Mouse (Mus musculus) heart, embryonic 16.5 days (tissue): ENCODE measurements around the gene Metap2. TPM values are rescaled to one million over a fixed set of nuclear protein-coding genes. Genes with fewer than 3 reads are reported as not detected.
"Not testable (repeated sequence)": the region's sequence is repeated elsewhere in the genome, so short reads cannot be mapped to it uniquely, and the experiment has no call there.

Experiments used
- ATAC-seq: fragments of 200-750 bp; cut with Nextera tagmentation; replicated peaks from 2 replicates; pipeline ENCODE4 v1.8.0; 2017; ENCODE audit warnings: moderate number of reproducible peaks; ENCODE audit not compliant: insufficient read depth, low FRiP score; ENCODE audit errors: extremely low read depth
- H3K27ac ChIP-seq: fragments of 300-500 bp; sonication (generic); 2 replicates; pipeline ENCODE4 v1.5.1; 2014; ENCODE audit warnings: mild to moderate bottlenecking, low read length, control low read depth, moderate library complexity
- H3K27me3 ChIP-seq: fragments of 300-500 bp; sonication (generic); 2 replicates; pipeline ENCODE4 v1.6.1; 2014; ENCODE audit warnings: low read length, mixed read lengths; ENCODE audit not compliant: control insufficient read depth, insufficient read depth
- H3K36me3 ChIP-seq: fragments of 300-500 bp; sonication (generic); 2 replicates; pipeline ENCODE4 v1.6.1; 2014; ENCODE audit not compliant: control insufficient read depth, insufficient read depth
- H3K4me1 ChIP-seq: fragments of 300-500 bp; sonication (generic); 2 replicates; pipeline ENCODE4 v1.6.1; 2014; ENCODE audit warnings: low read length, mixed read lengths; ENCODE audit not compliant: control insufficient read depth, insufficient read depth
- H3K4me2 ChIP-seq: fragments of 300-500 bp; sonication (generic); 2 replicates; pipeline ENCODE4 v1.6.1; 2014; ENCODE audit warnings: low read depth, mild to moderate bottlenecking, control low read depth, low read length
- H3K4me3 ChIP-seq: fragments of 300-500 bp; sonication (generic); 2 replicates; pipeline ENCODE4 v1.5.1; 2014; ENCODE audit warnings: mild to moderate bottlenecking, control low read depth, low read length
- H3K9ac ChIP-seq: fragments of 300-500 bp; sonication (generic); 2 replicates; pipeline ENCODE4 v1.6.1; 2014; ENCODE audit warnings: low read length, control low read depth
- H3K9me3 ChIP-seq: fragments of 300-500 bp; sonication (generic); replicated peaks from 2 replicates; pipeline ENCODE4 v1.6.1; 2016; ENCODE audit warnings: low read length; ENCODE audit not compliant: control insufficient read depth
- WGBS: fragments of 180-500 bp; shearing (Covaris S2); extraction: QIAGEN DNeasy Blood & Tissue Kit; methylation state at CpG from one replicate; pipeline ENCODE4 v1.1.7; 2014; 5-methylcytosine and 5-hydroxymethylcytosine counted together
- polyA plus RNA-seq: library from polyadenylated mRNA; unstranded; fragments of >200 nt; fragmentation: Nextera tagmentation; extraction: Ambion mirVana; gene quantifications from 2 replicates; pipeline ENCODE4 v1.2.1, GENCODE M21; 2015

Gene Metap2
- polyA plus RNA-seq, 1 experiment from 2014 or later = 149 TPM

DNA sequence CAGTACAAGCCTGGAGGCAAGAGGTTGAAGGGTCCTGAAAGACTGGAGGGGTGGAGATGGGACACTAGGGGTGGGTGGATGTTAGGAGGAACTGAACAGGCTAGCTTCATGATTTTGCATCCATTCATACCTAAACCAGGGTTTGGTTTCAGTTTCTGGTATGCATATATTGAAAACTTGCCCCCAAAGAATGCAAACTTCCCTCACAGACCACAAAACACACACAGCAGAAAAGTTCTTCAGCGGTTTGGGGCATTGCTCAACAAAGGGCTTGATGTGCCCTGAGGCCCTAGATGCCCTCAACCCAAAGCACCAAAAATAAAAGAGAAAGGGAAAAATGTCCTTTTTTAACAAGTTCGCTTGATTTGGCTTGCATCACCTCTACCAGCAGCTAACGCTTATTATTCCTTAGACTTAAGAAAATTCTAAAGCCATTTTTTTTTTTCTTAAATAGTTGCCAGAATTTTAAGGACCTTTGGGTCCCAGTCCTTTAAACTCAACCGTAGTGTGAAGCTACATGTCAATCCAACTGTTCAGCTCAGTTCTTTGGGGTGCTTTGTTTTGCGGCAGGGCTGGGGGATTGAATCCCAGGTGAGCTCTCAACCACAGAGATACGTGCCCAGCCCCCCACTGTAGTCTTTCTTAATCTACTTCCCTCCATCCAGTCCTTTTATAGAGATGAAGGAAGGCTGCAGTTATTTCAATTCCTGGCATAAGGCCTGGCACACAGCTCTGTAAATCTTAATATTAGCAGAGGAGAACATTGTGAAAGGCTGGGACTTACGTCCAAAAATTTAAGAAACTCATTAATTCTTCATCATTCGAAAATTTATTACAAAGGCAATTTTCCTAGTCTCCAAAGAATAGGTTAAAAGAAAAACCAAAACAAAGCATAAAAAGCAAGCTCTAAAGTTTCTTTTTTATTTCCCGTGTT lies 66.7 kb downstream of the Metap2 start:
- Histone ChIP-seq H3K4me1 (0 out of 2 replicates have a peak, but pooled peaks cover 6% of the 10 kb centered on the region), H3K4me2 (no peak overlapping the region), H3K36me3 (no peaks in the 10 kb centered on the region), H3K9ac (no peak overlapping the region), H3K27ac (no peak overlapping the region), H3K9me3 (no peaks in the 10 kb centered on the region), H3K27me3 (peaks cover 34% of the 10 kb centered on the region), H3K4me3 (no peak overlapping the region)
- ATAC-seq = no peak
- WGBS = 49% methylated on average over 9 of the region's 9 CpGs

DNA sequence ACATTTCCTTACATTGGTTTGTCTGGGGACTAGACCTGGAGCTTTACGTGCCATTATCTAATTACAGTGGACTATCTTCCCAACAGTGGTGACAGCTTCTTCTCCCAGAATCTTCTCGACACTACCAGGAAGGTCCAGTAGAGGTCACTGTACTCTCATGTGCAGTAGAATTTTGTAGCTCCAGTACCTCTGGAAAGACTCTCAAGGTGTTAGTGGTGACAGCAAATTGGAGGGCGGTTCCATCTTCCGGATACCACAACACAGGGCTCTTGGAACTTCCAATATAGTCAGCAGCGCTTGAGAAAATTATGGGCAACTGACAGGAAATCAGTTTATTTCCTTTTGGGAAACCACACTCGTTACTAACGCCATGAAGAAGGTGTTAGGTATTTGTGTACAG lies 78.2 kb downstream of the Metap2 start:
- no peak for ATAC-seq
- Histone ChIP-seq H3K9ac (no peak overlapping the region), H3K36me3 (no peaks in the 10 kb centered on the region), H3K4me1 (0 out of 2 replicates have a peak, but pooled peaks cover 2% of the 10 kb centered on the region), H3K4me2 (no peak overlapping the region), H3K9me3 (no peaks in the 10 kb centered on the region), H3K27me3 (no peaks in the 10 kb centered on the region), H3K4me3 (no peak overlapping the region), H3K27ac (no peak overlapping the region)
- WGBS = 23% methylated on average over 7 of the region's 7 CpGs

DNA sequence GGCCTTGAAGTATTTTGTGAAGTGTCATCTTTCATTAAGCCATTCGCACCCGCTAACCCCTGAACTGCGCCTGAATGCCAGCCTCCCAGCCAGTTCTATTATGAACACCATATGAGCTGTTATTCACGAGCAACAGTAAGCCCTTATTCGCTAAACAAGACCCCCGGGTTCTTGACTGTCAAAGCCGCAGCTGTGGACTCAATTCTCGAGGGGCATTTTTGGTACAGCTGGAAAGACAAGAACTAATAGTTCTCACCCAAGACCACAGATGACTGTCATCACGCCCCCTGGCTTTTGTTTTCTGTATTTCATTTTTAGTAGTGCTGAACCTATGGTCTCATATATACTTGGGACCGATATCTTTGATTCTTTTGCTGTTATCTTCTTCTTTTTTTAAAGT lies 83.1 kb downstream of the Metap2 start:
- Histone ChIP-seq H3K9ac (no peak overlapping the region), H3K4me2 (no peak overlapping the region), H3K27me3 (no peaks in the 10 kb centered on the region), H3K27ac (no peak overlapping the region), H3K36me3 (no peaks in the 10 kb centered on the region), H3K4me1 (no peaks in the 10 kb centered on the region), H3K4me3 (no peak overlapping the region), H3K9me3 (no peaks in the 10 kb centered on the region)
- WGBS = 80% methylated on average over 10 of the region's 10 CpGs
- no peak for ATAC-seq

DNA sequence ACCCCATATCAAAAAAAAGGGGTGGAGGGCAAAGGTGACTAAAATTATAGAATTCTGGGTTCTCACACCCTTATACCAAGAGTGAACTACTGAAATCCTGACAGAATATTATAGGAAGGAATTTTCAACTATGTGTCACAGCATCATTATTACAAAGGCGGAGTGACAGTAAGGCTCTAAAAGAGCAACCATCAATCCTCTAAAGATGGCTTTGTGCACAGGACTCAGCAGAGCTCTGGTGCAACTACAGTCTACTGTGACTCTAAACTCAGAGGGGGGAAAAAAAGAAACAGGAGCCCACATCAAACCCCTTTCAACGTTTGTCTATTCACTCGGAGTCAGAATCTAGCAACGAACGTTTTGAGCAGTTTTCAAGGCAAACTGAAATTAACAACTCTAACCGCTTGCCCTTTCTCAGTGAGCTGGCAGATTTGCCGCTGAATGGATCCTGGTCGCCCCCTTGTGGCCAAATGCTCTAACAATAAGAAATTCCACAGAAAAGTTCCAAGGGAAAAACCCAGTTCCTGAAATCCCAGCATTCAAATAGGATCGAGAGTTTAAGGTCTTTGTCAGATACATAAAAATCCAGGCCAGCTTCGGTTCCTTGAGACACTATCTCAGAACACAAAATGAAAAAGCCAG lies 84.0 kb downstream of the Metap2 start:
- 11% methylated on average over 10 of the region's 10 CpGs for WGBS
- Histone ChIP-seq H3K4me3 (0 out of 2 replicates have a peak overlapping the region, but pooled peaks have one; percentile 23), H3K27me3 (no peaks in the 10 kb centered on the region), H3K4me1 (no peaks in the 10 kb centered on the region), H3K9ac (0 out of 2 replicates have a peak overlapping the region, but pooled peaks have one; percentile 50), H3K9me3 (no peaks in the 10 kb centered on the region), H3K4me2 (peak overlapping the region; percentile 58), H3K27ac (no peak overlapping the region), H3K36me3 (no peaks in the 10 kb centered on the region)
- ATAC-seq = no peak

DNA sequence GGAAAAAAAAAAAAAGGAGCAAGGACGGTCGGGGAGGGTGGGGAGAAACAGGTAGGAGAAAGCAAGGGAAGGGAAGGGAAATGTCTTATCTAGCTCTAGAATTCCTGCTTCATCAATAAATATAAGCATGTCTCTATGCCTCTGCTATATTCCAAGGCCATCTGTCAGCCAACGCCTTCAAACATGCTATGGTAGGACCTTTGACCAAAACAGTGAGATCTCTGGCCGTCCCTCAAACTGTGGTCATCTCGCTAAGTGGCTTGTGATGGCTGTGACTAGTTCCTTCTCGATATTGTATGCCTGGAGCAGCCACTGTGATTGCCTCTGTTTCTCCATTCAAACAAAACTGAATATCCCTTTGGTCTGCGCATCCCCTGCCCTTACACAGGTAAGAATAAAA lies 84.8 kb downstream of the Metap2 start:
- Histone ChIP-seq H3K9ac (no peak overlapping the region), H3K36me3 (no peaks in the 10 kb centered on the region), H3K4me1 (no peaks in the 10 kb centered on the region), H3K4me3 (no peak overlapping the region), H3K27me3 (no peaks in the 10 kb centered on the region), H3K27ac (no peak overlapping the region), H3K9me3 (no peaks in the 10 kb centered on the region), H3K4me2 (no peak overlapping the region)
- no peak for ATAC-seq
- WGBS = 81% methylated on average over 7 of the region's 7 CpGs

DNA sequence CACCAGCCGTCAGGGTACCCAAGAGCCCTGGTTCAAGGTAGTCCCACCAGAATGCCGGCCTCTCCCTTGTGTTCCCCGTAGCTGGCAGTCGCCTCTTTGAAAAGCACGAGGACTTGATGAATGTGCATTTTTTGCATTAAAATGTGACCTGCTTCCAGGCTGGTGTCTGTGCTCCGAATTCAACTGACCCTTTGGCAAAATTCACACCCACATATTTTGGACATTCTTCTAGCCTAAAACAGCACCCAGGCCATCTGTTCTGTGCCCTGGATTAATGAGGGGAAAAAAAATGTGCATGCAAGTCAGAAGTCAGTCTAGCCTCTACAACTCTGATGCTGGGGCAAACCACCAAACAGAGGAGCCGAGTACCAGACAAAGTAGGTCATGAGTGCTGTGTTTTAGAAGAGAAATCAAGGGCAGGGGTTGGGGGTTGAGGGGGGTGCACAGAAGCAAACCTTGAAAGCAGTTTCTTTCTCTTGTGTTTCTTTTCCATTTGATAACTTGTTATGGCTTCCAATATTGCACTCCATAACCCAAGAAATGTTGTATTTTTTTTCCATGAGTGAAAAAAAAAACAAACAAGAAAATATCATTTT lies 86.2 kb downstream of the Metap2 start:
- 63% methylated on average over 7 of the region's 7 CpGs for WGBS
- no peaks in the 10 kb centered on the region for H3K27me3 ChIP-seq
- no peak overlapping the region for H3K9ac ChIP-seq
- no peaks in the 10 kb centered on the region for H3K9me3 ChIP-seq
- H3K27ac ChIP-seq = no peak overlapping the region
- no peaks in the 10 kb centered on the region for H3K36me3 ChIP-seq
- no peak for ATAC-seq
- no peaks in the 10 kb centered on the region for H3K4me1 ChIP-seq
- no peak overlapping the region for H3K4me3 ChIP-seq
- H3K4me2 ChIP-seq = no peak overlapping the region

DNA sequence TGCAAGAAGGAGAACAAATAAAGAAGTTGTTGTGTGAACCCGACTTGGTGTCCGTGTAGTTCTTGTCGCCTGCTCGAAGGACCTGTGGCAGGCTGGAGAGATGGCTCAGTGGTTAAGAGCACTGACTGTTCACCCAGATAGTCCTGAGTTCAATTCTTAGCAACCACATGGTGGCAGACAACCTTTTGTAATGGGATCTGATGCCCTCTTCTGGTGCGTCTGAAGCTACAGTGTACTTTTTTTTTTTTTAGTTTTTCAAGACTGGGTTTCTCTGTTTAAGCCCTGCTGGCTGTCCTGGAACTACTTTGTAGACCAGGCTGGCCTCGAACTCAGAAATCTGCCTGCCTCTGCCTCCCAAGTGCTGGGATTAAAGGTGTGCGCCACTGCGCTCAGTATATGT lies 87.5 kb downstream of the Metap2 start:
- H3K36me3 ChIP-seq, H3K9ac ChIP-seq, H3K4me2 ChIP-seq, H3K27ac ChIP-seq, ATAC-seq, H3K4me1 ChIP-seq, H3K27me3 ChIP-seq, H3K9me3 ChIP-seq, H3K4me3 ChIP-seq: not testable (repeated sequence)
- 93% methylated on average over 8 of the region's 8 CpGs for WGBS
